Mouse (Mus musculus): ENCODE results near the gene Tbc1d10b.
"Not testable (repeated sequence)": the region's sequence is repeated elsewhere in the genome, so short reads cannot be mapped to it uniquely, and the experiment has no call there.

Tbc1d10b gene

GRCm38 (mm10) chr7:127208295-127208552 is at the start of gene Tbc1d10b:
Gene Tbc1d10b (minus strand): TSS chr7:127208468.
- no peak for DNase-seq

DNA sequence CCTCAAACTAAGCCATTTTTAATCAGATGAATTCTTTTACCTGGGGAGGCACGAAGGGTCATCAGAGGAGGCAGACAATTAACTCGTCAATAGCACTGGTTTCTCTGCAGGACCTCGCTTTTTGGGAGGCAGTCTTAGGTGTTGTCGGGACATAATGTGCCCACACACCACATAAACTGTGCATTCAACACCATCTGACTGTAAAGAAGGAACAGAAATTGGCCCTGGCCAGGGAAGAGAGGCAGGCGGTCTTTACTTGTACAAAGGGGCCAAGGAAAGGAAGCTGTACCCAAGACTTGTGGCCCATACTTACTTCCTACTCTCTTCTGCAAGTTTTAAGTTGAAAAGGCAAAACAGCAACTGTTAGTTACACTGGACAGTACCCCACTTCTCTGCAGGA is 48.2 kb upstream of the Tbc1d10b start:
- no peak for DNase-seq

- no peak for DNase-seq
Measured at GRCm38 (mm10) chr7:127255965-127256364, 47.7 kb upstream of the Tbc1d10b start.

DNA sequence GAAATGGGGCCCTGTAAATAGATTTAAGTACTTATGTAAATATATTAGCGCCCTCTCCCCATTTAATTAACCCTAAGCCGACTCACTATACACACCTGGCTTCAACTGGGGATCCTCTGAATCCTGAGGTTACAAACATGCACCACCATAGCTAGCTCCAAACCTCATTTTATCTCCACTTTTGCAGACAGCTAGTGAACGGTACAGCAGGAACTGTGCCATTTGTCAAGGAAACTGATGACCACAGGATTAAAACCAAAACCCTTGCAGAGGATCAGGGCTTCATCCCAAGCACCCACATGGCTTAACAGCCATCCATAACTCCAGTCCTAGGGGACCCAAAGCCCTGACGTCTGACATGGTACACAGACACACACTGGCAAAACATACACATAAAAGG is 46.7 kb upstream of the Tbc1d10b start:
- DNase-seq = no peak

- peak; percentile 96 for DNase-seq
Measured at GRCm38 (mm10) chr7:127253821-127254769, 45.8 kb upstream of the Tbc1d10b start.

DNA sequence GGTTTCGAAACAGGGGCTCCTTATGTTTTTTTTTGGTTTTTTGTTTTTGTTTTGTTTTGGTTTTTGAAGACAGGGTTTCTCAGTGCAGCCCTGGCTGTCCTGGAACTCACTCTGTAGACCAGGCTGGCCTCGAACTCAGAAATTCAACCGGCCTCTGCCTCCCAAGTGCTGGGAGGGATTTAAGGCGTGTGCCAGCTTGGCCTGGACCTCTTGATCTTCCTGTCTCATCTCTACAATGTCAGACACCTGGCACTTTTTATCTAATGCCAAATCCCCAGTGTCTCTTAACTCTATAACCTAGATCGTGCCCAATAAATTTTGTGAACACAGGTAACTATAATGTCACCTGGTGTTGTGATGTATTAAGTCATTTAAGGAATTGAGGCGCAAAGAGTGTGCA is 45.1 kb upstream of the Tbc1d10b start:
- DNase-seq = no peak

- no peak for DNase-seq
Measured at GRCm38 (mm10) chr7:127252414-127252813, 44.1 kb upstream of the Tbc1d10b start.

GRCm38 (mm10) chr7:127250511-127250910 is 42.2 kb upstream of the Tbc1d10b start:
- DNase-seq = not testable (repeated sequence)

GRCm38 (mm10) chr7:127244658-127245510 is 36.6 kb upstream of the Tbc1d10b start:
- DNase-seq = no peak

GRCm38 (mm10) chr7:127243870-127244657 is 35.8 kb upstream of the Tbc1d10b start, which contains the start of gene Zfp771:
Gene Zfp771 (plus strand): TSS chr7:127244274.
- peak; percentile 94 for DNase-seq

DNA sequence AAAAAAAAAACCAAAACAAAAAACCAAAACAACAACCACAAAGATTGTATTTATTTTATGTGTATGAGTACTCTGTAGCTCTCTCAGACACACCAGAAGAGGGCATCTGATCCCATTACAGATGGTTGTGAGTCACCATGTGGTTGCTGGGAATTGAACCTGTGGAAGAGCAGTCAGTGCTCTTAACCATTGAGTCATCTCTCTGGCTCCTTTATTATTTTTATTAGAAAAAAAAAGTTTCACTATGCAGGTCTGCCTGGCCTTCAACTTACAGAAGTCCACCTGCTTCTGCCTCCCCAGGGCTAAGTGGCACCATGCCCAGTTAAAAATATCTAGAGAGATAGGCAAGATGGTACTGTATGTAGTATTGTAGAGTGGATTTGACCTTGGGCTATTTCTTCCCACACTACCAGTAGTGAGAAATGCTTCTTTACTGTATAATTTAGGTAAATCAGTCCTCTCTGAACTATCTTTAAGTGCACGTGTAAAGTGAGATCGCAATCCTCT is 35.1 kb upstream of the Tbc1d10b start:
- no peak for DNase-seq

GRCm38 (mm10) chr7:127234777-127235176 is 26.5 kb upstream of the Tbc1d10b start:
- no peak for DNase-seq

DNA sequence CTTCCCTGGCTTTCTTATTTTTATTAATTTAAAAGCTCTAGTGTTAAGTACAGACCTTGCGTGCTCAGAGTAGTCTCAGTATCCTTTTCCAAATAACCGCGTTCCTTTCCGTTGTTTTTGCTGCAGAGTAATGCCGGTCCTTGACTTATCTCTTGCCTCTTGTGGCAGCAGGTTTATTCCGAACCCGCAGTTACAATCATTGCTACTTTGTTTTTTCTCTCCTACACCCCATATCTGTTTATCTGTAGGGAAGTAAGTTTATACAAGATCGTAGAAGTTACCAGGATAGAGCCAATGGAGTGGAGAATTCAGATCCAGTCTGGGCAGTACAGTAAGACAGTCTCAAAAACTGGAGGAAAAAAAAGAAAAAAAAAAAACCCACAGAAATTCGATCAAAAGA is 25.5 kb upstream of the Tbc1d10b start:
- DNase-seq = no peak

DNA sequence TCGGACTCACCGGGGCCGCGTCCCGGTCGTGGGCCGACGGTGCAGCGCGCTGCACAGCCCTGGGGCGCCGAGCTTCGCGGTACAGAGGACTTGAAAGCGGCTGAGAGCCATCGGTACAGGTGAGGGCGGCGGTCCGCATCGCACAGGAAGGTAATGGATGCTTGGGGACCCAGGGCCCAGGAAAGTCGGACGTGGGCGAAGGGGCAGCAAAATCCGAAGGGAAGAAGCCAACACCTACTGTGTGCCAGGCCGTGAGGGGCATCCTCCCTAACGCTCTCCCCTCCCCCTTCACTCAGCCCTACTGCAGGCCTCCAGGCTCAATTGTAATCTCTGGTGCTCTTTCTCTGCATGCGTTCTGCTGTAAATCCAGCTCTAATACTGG is 25.1 kb upstream of the Tbc1d10b start:
- DNase-seq = no peak

GRCm38 (mm10) chr7:127232622-127233367 is 24.5 kb upstream of the Tbc1d10b start, which contains the start of the genes Zfp553 and Sept1:
Gene Zfp553 (plus strand): TSS chr7:127233061.
Gene Sept1 (minus strand): TSS chr7:127233130.
- peak; percentile 89 for DNase-seq

- no peak for DNase-seq
Measured at GRCm38 (mm10) chr7:127231826-127232621, 23.8 kb upstream of the Tbc1d10b start.

- DNase-seq = no peak
Measured at GRCm38 (mm10) chr7:127231376-127231775, 23.1 kb upstream of the Tbc1d10b start.

- DNase-seq = peak; percentile 74
Measured at GRCm38 (mm10) chr7:127228615-127229303, 20.5 kb upstream of the Tbc1d10b start.

- no peak for DNase-seq
Measured at GRCm38 (mm10) chr7:127225147-127225995, 17.1 kb upstream of the Tbc1d10b start.

All from right cerebral cortex, postnatal 25 days (tissue).